Mouse (Mus musculus) liver, adult 2 months (tissue): ENCODE measurements around the gene Alyref. TPM values are rescaled to one million over a fixed set of nuclear protein-coding genes. Genes with fewer than 3 reads are reported as not detected.

ENCODE experiments used
- DNase-seq: peaks from one replicate; pipeline ENCODE4 v3.0.0-alpha.2; 2011; ENCODE audit warnings: low read depth, low spot score; ENCODE audit errors: extremely low read depth
- H3K27ac ChIP-seq: fragments of 200-500 bp; replicated peaks from 2 replicates; pipeline ENCODE4 v1.5.1; 2012; ENCODE audit warnings: low read depth, mild to moderate bottlenecking, control low read depth, inconsistent platforms, low read length; ENCODE audit not compliant: insufficient read depth
- H3K27me3 ChIP-seq: fragments of 200-500 bp; 2 replicates; pipeline ENCODE4 v1.6.1; 2012; ENCODE audit warnings: mild to moderate bottlenecking, moderate library complexity, low read length, inconsistent platforms; ENCODE audit not compliant: control insufficient read depth, insufficient read depth
- H3K36me3 ChIP-seq: fragments of 200-500 bp; 2 replicates; pipeline ENCODE4 v1.6.1; 2012; ENCODE audit warnings: low read length, inconsistent platforms; ENCODE audit not compliant: control insufficient read depth, insufficient read depth
- H3K4me1 ChIP-seq: fragments of 200-500 bp; 2 replicates; pipeline ENCODE4 v1.6.1; 2011; ENCODE audit warnings: low read length; ENCODE audit not compliant: control insufficient read depth, insufficient read depth
- H3K4me3 ChIP-seq: fragments of 200-500 bp; 2 replicates; pipeline ENCODE4 v1.5.1; 2011; ENCODE audit warnings: low read depth, mild to moderate bottlenecking, control low read depth, low read length, moderate library complexity; ENCODE audit not compliant: insufficient read depth
- H3K79me2 ChIP-seq: fragments of 200-500 bp; 2 replicates; pipeline ENCODE4 v1.6.1; 2012; ENCODE audit warnings: inconsistent platforms, mild to moderate bottlenecking, low read length, moderate library complexity; ENCODE audit not compliant: control insufficient read depth, insufficient read depth
- H3K9ac ChIP-seq: fragments of 200-500 bp; 2 replicates; pipeline ENCODE4 v1.6.1; 2012; ENCODE audit warnings: low read depth, mild to moderate bottlenecking, control low read depth, inconsistent platforms, low read length
- CTCF ChIP-seq: fragments of 200-500 bp; IDR thresholded peaks from 2 replicates; pipeline ENCODE4 v1.5.1; 2011; ENCODE audit warnings: low read depth, low read length, control low read depth
- POLR2A ChIP-seq: fragments of 200-500 bp; IDR thresholded peaks from 2 replicates; pipeline ENCODE4 v1.6.1; 2011; ENCODE audit warnings: low read length, control low read depth; ENCODE audit not compliant: insufficient read depth; ENCODE audit errors: extremely low read depth
- WGBS: fragments of 180-500 bp; shearing (Covaris S2); methylation state at CpG from one replicate; pipeline ENCODE4 v1.1.7; 2018; 5-methylcytosine and 5-hydroxymethylcytosine counted together
- polyA plus RNA-seq: library from polyadenylated mRNA; depleted of rRNA; stranded (reverse); fragments of >200 nt; gene quantifications from 2 replicates; pipeline ENCODE4 v1.2.3, GENCODE M21; 2012
- total RNA-seq: library from RNA; depleted of rRNA; stranded (reverse); fragments of >200 nt; gene quantifications from 2 replicates; pipeline ENCODE4 v1.2.3, GENCODE M21; 2014

Gene Alyref
- total and polyA plus RNA-seq, 2 experiments, result 12.9 to 34.5 TPM

GRCm38 (mm10) chr11:120578694-120579243, 19.4 kb downstream of the Alyref start:
- TF ChIP-seq POLR2A (no peak), CTCF (no peak)
- no peaks in the 10 kb centered on the region; the same call in 1 of the 2 replicates for H3K36me3 ChIP-seq
- peak overlapping the region; percentile 61 for H3K4me3 ChIP-seq
- H3K27ac ChIP-seq, result peak overlapping the region; percentile 100
- H3K27me3 ChIP-seq, result no peaks in the 10 kb centered on the region
- peaks cover 14% of the 10 kb centered on the region; the same call in 1 of the 2 replicates for H3K79me2 ChIP-seq
- peak overlapping the region; percentile 91 for H3K9ac ChIP-seq
- 41% methylated on average over 11 of the region's 11 CpGs for WGBS
- no peak for DNase-seq
- H3K4me1 ChIP-seq, result peaks cover 36% of the 10 kb centered on the region

DNA sequence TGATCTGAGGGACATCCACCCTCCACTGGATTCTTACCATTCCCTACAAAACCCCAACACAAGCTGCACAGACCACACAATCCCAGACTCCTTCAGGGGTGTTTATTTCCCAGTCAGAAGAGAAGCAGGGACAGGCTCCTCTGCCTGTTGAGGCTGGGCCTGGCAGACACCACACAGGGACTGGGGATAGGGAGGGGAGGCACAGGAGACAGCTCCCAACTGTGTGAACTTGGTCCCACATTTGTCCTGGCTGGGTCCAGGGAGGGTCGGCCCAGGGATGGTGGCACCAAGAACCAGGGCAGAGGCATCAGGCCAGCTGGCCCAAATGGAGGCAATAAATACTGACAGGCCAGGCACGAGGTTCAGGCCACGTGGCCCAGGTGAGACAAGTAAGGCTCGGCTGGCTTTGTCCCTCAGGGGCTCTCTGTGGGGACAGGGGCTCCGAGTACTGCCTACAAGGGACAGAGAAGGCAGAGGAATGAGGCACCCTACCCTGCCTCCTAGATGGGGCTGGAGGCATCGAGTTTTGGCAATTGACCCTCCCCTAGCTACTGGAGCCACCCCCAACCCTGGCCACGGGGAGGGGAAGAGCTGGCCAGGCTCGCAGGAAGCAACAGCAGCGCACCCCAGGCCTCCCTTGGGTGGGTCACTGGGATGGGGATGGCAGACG, 20.0 kb downstream of the Alyref start:
- peak; percentile 85 for DNase-seq
- TF ChIP-seq CTCF (no peak), POLR2A (peak; percentile 41; the same call in 1 of the 2 replicates)
- Histone ChIP-seq H3K27ac (peak overlapping the region; percentile 100), H3K79me2 (peaks cover 14% of the 10 kb centered on the region; the same call in 1 of the 2 replicates), H3K27me3 (no peaks in the 10 kb centered on the region), H3K9ac (peak overlapping the region; percentile 91), H3K4me3 (peak overlapping the region; percentile 61), H3K36me3 (no peaks in the 10 kb centered on the region; the same call in 1 of the 2 replicates), H3K4me1 (peaks cover 36% of the 10 kb centered on the region)
- WGBS, result 30% methylated on average over 10 of the region's 10 CpGs

DNA sequence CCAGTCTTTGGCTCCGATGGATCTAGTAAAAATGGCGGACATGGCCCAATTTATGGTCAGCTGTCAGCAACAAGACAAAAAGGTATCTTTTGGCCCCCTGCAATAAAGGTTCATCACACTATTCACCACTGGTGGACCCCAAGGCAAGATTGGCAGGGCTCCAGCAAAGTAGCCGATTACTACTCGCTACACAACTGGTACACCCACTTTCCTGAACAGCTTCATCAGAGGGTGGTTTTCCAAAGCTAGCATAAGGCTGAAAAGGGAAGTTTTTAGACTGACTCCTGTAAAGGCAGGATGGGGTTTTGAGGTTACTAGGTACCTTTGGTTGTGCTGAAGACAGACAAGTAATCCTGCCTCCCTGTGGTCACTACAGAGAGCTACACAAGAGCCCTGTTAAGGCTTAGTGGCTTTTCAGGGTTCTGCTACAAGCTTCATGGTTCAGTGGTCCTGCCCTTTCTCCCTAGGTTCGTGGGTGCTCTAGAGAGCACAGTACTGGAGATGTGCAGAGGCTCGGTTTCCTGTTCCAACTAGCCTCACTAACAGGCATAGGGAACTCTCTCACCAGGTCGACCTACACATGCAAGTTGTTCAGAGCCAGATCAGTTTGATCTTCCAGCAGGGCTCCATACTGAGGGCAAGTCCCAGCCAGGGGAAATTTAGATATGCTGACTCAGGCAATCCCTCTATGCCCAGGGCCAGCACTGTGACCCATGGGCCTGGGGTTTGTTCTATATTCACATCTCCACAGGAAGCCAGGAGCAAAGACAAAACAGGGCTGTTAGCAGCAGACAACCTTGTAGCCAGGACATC, 20.7 kb downstream of the Alyref start:
- peaks cover 34% of the 10 kb centered on the region for H3K4me1 ChIP-seq
- peak; percentile 75 for DNase-seq
- TF ChIP-seq POLR2A, result no peak
- TF ChIP-seq CTCF, result 0 out of 2 replicates have a peak, but pooled peaks have one; percentile 8
- no peaks in the 10 kb centered on the region for H3K27me3 ChIP-seq
- H3K4me3 ChIP-seq, result peak overlapping the region; percentile 61
- no peaks in the 10 kb centered on the region; the same call in 1 of the 2 replicates for H3K36me3 ChIP-seq
- H3K79me2 ChIP-seq, result peaks cover 16% of the 10 kb centered on the region
- peak overlapping the region; percentile 91 for H3K9ac ChIP-seq
- peak overlapping the region; percentile 100 for H3K27ac ChIP-seq
- WGBS, result 27% methylated on average over 7 of the region's 7 CpGs

DNA sequence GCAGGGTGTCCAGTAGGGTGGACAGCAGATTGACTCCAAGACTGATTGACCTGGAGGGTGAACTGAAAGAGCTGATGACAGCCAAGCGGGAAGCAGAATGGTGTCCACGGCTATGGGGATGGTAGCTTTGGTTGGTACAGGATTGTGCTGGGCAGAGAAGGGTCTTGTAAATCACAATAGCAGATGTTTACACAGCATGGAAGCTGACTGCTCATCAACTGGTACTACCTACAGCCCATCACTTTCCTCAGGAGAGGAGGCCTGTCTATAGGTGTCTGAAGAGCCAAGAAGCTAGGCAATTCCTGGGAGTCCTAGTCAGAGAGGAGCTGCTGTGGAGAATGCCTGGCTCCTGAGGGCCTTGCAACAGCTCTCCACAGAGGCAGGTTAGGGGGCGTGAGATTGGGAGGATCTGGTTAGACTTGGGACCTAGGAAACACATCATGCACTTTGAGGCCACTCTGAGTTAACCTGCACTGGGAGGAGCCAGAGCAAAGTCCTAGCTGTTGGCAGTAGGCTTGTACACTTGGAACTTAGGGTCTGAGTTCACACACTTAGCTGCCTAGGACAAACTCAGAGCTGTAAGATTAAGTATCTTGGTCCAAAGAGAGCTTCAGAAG, 21.7 kb downstream of the Alyref start:
- peak; percentile 100 for DNase-seq
- peaks cover 31% of the 10 kb centered on the region for H3K4me1 ChIP-seq
- H3K36me3 ChIP-seq, result peaks cover 1% of the 10 kb centered on the region
- no peaks in the 10 kb centered on the region for H3K27me3 ChIP-seq
- peak; percentile 59; the same call in 1 of the 2 replicates for TF ChIP-seq POLR2A
- TF ChIP-seq CTCF, result no peak
- peak overlapping the region; percentile 91 for H3K9ac ChIP-seq
- H3K4me3 ChIP-seq, result peak overlapping the region; percentile 61
- H3K79me2 ChIP-seq, result peaks cover 23% of the 10 kb centered on the region
- WGBS, result 30% methylated on average over 3 of the region's 3 CpGs
- H3K27ac ChIP-seq, result peak overlapping the region; percentile 100

GRCm38 (mm10) chr11:120575940-120576339, 22.2 kb downstream of the Alyref start:
- no peaks in the 10 kb centered on the region for H3K27me3 ChIP-seq
- H3K9ac ChIP-seq, result peak overlapping the region; percentile 52; the same call in 1 of the 2 replicates
- H3K4me1 ChIP-seq, result peaks cover 35% of the 10 kb centered on the region
- peak overlapping the region; percentile 82 for H3K27ac ChIP-seq
- peaks cover 5% of the 10 kb centered on the region for H3K36me3 ChIP-seq
- no peak for DNase-seq
- TF ChIP-seq POLR2A (no peak), CTCF (no peak)
- peaks cover 26% of the 10 kb centered on the region for H3K79me2 ChIP-seq
- no peak overlapping the region for H3K4me3 ChIP-seq
